Mouse (Mus musculus) embryo, embryonic 10.5 days (tissue): ENCODE data around the gene Ccnb1.
"Not testable (repeated sequence)": the region's sequence is repeated elsewhere in the genome, so short reads cannot be mapped to it uniquely, and the experiment has no call there.

Experiments used
- DNase-seq: peaks from one replicate; pipeline ENCODE4 v3.0.0-alpha.2; 2015; ENCODE audit warnings: low spot score

Gene Ccnb1

GRCm38 (mm10) chr13:100774704-100775103 is 11.7 kb downstream of the Ccnb1 start:
- DNase-seq, result no peak

- no peak for DNase-seq
Measured at GRCm38 (mm10) chr13:100755329-100755728, 31.0 kb downstream of the Ccnb1 start.

GRCm38 (mm10) chr13:100754186-100754585 is 32.2 kb downstream of the Ccnb1 start:
- no peak for DNase-seq

GRCm38 (mm10) chr13:100753011-100753410 is 33.4 kb downstream of the Ccnb1 start:
- DNase-seq, result no peak

GRCm38 (mm10) chr13:100752529-100752928 is 33.8 kb downstream of the Ccnb1 start:
- no peak for DNase-seq

GRCm38 (mm10) chr13:100751402-100751801 is 35.0 kb downstream of the Ccnb1 start:
- no peak for DNase-seq

GRCm38 (mm10) chr13:100750799-100751198 is 35.6 kb downstream of the Ccnb1 start:
- no peak for DNase-seq

- DNase-seq, result no peak
Measured at GRCm38 (mm10) chr13:100748638-100749037, 37.7 kb downstream of the Ccnb1 start.

- DNase-seq, result no peak
Measured at GRCm38 (mm10) chr13:100746090-100746489, 40.3 kb downstream of the Ccnb1 start.

GRCm38 (mm10) chr13:100744036-100744744 is 42.2 kb downstream of the Ccnb1 start, which contains the start of gene Mrps36:
Gene Mrps36, minus strand, starts transcription at chr13:100744659.
- DNase-seq, result peak; percentile 97

- no peak for DNase-seq
Measured at GRCm38 (mm10) chr13:100743346-100744035, 42.9 kb downstream of the Ccnb1 start.

GRCm38 (mm10) chr13:100742831-100743230 is 43.5 kb downstream of the Ccnb1 start:
- no peak for DNase-seq

GRCm38 (mm10) chr13:100732756-100733155 is 53.6 kb downstream of the Ccnb1 start:
- no peak for DNase-seq

- not testable (repeated sequence) for DNase-seq
Measured at GRCm38 (mm10) chr13:100731462-100732046, 54.8 kb downstream of the Ccnb1 start.

- DNase-seq, result peak; percentile 98
Measured at GRCm38 (mm10) chr13:100730861-100731176, 55.6 kb downstream of the Ccnb1 start, which contains the start of gene Cdk7. Gene Cdk7, minus strand, starts transcription at chr13:100730939.

- DNase-seq, result no peak
Measured at GRCm38 (mm10) chr13:100730153-100730860, 56.1 kb downstream of the Ccnb1 start.
